Mouse (Mus musculus): ENCODE results near the gene Tomm40. TPM values are rescaled to one million over a fixed set of nuclear protein-coding genes. Genes with fewer than 3 reads are reported as not detected.
A peak's percentile ranks its signal among the peaks of the same experiment; 100 is the strongest.

The Tomm40 gene
- 244 and 285 TPM in 2 replicates for polyA plus RNA-seq (2016; fragmentation: Nextera tagmentation; extraction: Ambion mirVana)

DNA sequence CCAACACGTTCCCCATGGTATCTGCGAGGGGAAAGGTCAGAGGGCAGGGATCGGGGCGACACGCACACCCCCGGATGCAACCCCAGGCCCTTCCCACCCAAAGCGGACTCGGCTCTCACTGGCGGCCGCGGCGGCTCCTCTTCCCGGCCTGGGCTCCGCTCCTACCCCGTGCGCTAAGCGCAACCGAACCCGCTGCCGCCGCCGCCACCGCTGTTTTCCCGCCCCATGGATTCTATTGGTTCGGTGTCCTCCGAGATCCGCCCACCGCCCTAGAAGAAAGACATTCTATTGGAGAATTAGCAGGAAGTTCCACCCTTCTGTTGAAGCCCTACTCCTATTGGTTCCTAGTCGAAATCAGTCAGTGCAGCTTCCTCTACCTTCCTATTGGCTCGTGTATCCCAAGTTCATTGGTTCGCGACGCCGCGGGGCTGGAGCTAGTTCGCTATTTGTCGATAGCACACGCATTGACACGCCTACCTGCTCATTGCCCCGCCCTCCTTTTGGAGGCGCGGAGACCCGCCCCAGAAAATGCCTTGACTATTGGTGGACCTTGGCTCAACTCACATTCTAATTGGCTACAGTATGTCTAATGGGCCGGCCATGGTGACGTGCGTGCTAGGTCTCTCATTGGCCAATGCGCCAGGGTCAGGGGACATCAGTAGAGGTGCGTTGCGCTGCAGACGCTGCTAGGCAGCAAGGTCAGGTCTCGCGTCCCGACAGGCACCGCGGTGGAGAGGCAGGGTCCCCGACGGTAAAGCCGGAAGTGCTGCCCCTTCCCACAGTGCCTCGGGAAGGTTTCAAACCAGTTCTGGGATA lies at the start of gene Tomm40:
Tomm40 (minus strand) TSS at position 200 of the 816 bp plus-strand sequence.
- Histone ChIP-seq H3K9me3 (replicated peaks) (no peaks in the 10 kb centered on the region), H3K27me3 (ENCODE audit: low read depth, poor library complexity, severe bottlenecking) (no peaks in the 10 kb centered on the region), H3K4me1 (peaks cover 18% of the 10 kb centered on the region), H3K4me3 (peak within 1 kb of the TSS; percentile 99), H3K27ac (peak within 1 kb of the TSS; percentile 88), H3K36me3 (peaks cover 66% of the 10 kb centered on the region)
- WGBS: under 1% methylated on average over 59 of the region's 59 CpGs
- peak; percentile 94 for DNase-seq (ENCODE audit: low spot score)

DNA sequence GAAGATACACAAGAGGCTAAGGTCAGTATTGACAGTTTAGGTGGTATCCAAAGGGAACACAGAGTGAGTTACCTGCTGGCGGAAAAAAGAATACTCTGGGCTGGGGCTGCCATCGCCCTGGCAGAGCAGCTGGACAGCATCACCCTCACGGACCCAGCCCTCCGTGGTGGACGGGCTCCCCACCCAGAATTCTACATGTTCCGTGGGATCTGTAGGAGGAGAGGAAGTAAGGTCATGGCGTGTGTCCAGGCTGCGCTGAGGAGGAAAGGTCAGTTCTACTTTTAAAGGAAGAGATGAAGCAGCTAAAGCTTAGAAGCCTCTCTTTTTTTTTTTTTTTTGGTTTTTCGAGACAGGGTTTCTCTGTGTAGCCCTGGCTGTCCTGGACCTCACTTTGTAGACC lies 49.3 kb upstream of the Tomm40 start:
- no peaks in the 10 kb centered on the region for H3K9me3 ChIP-seq (replicated peaks)
- no peak overlapping the region for H3K27ac ChIP-seq
- H3K27me3 ChIP-seq (ENCODE audit: low read depth, poor library complexity, severe bottlenecking): peaks cover 16% of the 10 kb centered on the region
- peaks cover 11% of the 10 kb centered on the region for H3K4me1 ChIP-seq
- 94% methylated on average over 9 of the region's 9 CpGs for WGBS
- H3K36me3 ChIP-seq: peaks cover 9% of the 10 kb centered on the region
- no peak overlapping the region for H3K4me3 ChIP-seq
- no peak for DNase-seq (ENCODE audit: low spot score)

DNA sequence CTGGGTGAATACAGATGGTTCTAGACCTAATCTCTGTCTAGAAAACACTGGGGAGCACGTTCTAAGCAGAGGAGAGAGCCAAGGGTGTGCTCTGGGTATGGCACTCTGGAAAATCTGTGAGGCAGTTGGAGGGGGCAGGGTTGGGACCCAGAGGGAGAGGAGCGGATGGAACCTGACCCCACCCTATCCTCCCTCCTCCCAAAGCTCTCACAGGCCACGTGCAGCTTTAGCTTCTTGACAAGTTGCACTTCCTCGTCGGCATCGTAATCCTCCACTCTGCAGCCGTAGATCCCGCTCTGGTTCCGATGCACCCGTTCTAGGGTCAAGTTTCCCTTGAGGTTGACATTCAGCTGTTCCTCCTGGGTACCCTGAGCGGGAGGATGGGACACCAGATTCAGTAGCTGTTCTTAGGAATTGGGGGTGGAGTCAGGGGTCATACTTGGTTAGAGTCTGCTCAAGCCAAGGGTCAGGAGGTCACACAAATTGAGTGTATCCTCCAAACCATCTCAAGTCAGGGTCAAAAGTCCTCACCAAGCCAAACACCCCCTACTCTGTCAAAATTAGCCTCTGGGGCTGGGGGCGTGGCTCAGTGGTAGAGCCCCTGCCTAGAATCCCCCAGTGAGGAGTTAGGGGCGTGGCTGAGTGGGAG lies 48.7 kb upstream of the Tomm40 start:
- peaks cover 10% of the 10 kb centered on the region for H3K27me3 ChIP-seq (ENCODE audit: low read depth, poor library complexity, severe bottlenecking)
- no peak overlapping the region for H3K4me3 ChIP-seq
- no peak for DNase-seq (ENCODE audit: low spot score)
- H3K27ac ChIP-seq: no peak overlapping the region
- no peaks in the 10 kb centered on the region for H3K9me3 ChIP-seq (replicated peaks)
- H3K4me1 ChIP-seq: peaks cover 5% of the 10 kb centered on the region; the same call in 1 of the 2 replicates
- WGBS: 83% methylated on average over 13 of the region's 13 CpGs
- H3K36me3 ChIP-seq: peaks cover 9% of the 10 kb centered on the region

DNA sequence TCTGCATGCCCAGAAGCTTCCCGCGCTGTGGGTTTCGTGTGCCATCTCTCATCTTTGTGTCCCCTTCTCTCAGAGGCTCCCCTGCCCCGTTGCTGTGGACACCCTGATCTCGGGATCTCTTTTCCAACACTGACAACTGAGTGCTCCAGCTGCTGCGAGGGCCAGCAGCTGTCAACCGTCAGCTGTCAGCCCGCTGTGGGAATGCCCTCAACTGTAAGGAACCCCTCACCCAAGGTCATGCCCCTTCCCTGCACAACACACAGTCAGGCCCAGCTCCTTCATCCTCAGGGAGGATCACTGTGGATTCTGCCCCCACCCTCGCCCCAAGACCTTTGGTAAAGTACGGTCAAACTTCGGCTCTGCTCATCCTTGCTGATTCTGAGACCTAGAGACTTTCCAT lies 47.0 kb upstream of the Tomm40 start:
- DNase-seq (ENCODE audit: low spot score): no peak
- WGBS: 79% methylated on average over 11 of the region's 11 CpGs
- Histone ChIP-seq H3K36me3 (peaks cover 9% of the 10 kb centered on the region), H3K27ac (no peak overlapping the region), H3K4me1 (no peaks in the 10 kb centered on the region), H3K9me3 (replicated peaks) (no peaks in the 10 kb centered on the region), H3K4me3 (no peak overlapping the region), H3K27me3 (ENCODE audit: low read depth, poor library complexity, severe bottlenecking) (no peaks in the 10 kb centered on the region)

DNA sequence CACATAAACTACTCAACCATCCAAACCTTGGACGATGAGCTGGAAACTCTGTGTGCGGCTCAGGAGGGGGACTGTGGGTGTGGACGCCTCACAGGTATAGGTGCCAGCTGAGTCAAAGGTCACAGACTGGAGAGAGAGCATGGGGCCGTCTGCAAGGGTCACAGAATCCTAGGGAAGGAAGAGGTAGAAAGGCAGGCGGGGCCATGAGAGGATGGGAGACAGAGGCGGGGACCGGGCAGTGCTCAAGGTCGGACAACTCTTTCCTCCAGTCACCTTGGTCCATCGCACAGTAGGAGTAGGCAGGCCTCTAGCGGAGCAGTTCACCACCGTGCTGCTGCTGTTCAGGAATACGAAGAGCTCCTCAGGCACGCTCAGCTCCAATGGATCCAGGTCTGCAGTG lies 44.8 kb upstream of the Tomm40 start:
- Histone ChIP-seq H3K27me3 (ENCODE audit: low read depth, poor library complexity, severe bottlenecking) (no peaks in the 10 kb centered on the region), H3K9me3 (replicated peaks) (no peaks in the 10 kb centered on the region), H3K36me3 (peaks cover 9% of the 10 kb centered on the region), H3K4me3 (no peak overlapping the region), H3K4me1 (no peaks in the 10 kb centered on the region), H3K27ac (no peak overlapping the region)
- WGBS: 90% methylated on average over 13 of the region's 13 CpGs
- no peak for DNase-seq (ENCODE audit: low spot score)

DNA sequence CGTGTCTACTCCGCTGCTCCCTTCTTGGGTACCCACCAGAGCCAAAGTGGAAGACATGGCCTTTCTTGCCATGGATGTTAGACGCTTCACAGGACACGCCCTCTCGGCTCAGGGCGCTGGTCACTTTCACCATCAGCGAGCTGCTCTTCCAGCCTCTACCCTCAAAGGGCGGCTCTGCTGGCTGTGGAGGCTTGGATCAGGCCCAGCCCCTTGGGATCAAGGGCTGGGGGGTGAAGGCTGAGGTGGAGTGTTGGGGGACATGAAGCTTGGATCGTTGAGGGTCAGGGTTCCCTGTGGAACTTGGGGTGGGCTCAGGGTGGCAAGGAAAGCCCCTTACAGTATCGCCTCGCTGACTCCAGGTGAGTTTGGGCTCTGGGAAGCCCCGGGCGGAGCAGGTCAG lies 43.4 kb upstream of the Tomm40 start:
- H3K4me1 ChIP-seq: no peaks in the 10 kb centered on the region
- no peaks in the 10 kb centered on the region for H3K9me3 ChIP-seq (replicated peaks)
- no peak for DNase-seq (ENCODE audit: low spot score)
- H3K27ac ChIP-seq: no peak overlapping the region
- no peaks in the 10 kb centered on the region for H3K27me3 ChIP-seq (ENCODE audit: low read depth, poor library complexity, severe bottlenecking)
- 91% methylated on average over 13 of the region's 13 CpGs for WGBS
- H3K4me3 ChIP-seq: no peak overlapping the region
- H3K36me3 ChIP-seq: peaks cover 3% of the 10 kb centered on the region

DNA sequence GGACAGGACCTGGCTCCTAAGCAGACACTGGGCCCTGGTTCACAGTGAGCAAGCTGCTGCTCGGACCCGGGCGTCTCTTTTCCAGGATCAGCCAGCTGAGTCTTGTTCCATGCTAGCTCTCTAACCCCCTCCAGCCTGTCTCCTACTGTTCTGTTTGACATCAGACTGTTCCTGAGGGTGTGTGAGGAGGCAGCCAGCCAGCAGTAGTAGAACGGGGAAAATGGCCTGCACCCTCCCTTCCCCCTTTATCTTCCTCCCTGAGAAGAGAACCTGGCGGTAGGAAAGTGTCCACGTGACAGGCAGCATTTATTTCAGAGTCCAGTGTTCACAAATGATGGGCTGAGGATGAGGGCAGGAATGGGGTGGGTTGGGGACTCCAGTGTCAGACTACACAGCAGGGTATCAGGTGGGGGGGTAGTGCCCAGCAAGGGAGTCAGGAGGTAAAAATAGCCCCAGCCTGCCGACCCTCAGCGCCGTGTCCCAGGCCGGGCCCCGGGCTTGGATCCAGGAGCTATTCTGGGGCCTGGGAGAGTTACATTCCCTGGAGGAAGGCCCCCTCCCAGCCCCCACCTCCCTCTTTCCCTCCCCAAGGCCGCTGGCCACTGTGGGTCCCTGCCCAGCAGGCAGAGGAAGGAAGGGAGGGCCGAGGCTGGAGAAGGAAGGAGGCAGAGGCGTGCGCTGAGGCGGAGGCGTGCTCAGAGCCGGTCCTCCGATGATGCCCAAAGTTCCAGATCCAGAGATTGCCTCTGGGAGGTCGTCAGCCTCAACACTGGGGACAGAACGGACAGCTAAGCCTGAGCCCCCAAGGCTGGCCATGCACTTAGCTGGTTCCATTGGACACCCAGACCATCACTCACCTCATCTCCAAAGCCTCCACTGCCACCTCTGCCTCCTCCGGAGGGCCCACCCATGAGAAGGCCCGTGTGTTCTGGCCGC lies 40.9 kb upstream of the Tomm40 start:
- Histone ChIP-seq H3K27ac (no peak overlapping the region), H3K4me1 (no peaks in the 10 kb centered on the region), H3K4me3 (no peak overlapping the region), H3K27me3 (ENCODE audit: low read depth, poor library complexity, severe bottlenecking) (no peaks in the 10 kb centered on the region), H3K9me3 (replicated peaks) (no peaks in the 10 kb centered on the region), H3K36me3 (no peaks in the 10 kb centered on the region; the same call in 1 of the 2 replicates)
- 82% methylated on average over 23 of the region's 24 CpGs for WGBS
- DNase-seq (ENCODE audit: low spot score): no peak

DNA sequence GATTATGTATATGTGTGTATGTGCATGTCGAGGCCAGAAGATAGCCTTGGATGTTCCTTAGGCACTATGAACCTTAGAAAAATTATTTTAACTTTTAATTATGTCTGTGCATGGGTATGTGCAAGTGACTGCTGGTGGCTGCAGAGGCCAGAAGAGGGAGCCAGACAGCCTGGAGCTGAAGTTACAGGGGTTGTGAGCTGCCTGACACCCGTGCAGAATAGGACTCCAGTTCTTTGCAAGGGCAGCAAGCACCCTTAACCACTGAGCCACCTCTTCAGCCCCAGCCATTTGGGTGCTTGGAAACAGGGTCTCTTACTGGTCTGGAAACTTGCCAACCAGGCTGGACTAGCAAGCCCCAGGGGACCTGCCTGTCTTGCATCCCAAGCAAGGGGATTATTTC lies 39.8 kb upstream of the Tomm40 start:
- no peak for DNase-seq (ENCODE audit: low spot score)

DNA sequence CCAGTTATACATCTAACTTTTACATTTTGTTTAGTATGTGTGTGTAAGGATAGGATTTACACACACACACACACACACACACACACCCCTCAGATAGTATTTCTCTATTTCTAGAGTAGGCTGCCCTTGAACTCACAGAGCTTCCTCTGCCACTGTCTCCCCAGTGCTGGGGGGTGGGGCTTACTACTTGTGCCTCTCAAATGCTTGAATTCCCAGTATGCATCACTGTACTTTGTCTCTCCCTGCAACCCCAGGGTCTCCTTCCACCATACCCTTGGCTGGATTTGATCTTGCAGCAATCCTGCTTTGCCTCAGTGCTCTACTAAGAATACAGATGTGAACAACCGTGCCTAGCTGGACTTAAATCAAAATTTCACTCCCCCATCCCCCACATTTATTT lies 38.8 kb upstream of the Tomm40 start:
- Histone ChIP-seq H3K9me3 (replicated peaks) (no peaks in the 10 kb centered on the region), H3K4me1 (peaks cover 12% of the 10 kb centered on the region), H3K27ac (no peak overlapping the region), H3K4me3 (no peak overlapping the region), H3K27me3 (ENCODE audit: low read depth, poor library complexity, severe bottlenecking) (no peaks in the 10 kb centered on the region), H3K36me3 (no peaks in the 10 kb centered on the region; the same call in 1 of the 2 replicates)
- DNase-seq (ENCODE audit: low spot score): no peak
- 88% methylated on average over 1 of the region's 1 CpGs for WGBS

More for the DNA sequence above, 39.8 kb upstream of the Tomm40 start:
- 82% methylated on average over 2 of the region's 2 CpGs for WGBS
- Histone ChIP-seq H3K9me3 (replicated peaks) (no peaks in the 10 kb centered on the region), H3K4me3 (no peak overlapping the region), H3K4me1 (peaks cover 8% of the 10 kb centered on the region), H3K36me3 (no peaks in the 10 kb centered on the region; the same call in 1 of the 2 replicates), H3K27me3 (ENCODE audit: low read depth, poor library complexity, severe bottlenecking) (no peaks in the 10 kb centered on the region), H3K27ac (no peak overlapping the region)

DNA sequence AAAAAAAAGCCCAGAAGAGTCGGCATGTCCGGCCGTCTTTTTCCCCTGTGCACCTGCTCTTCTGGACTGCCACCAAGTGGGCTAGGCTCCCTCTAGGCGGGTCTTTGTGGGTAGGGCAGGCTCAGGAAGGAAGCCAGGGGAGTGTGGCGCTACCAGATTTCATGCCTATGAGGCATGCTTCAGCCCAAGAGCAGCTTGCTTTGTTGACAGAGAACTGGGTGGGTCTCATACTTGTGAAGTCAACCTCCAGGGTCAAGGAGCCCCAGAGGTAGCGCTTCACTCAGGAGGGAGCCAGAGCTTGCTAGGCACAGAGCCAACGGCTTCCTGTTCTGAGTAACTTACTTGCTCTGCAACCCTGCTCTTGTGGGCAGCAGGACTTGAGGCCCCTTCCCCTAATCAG lies 38.3 kb upstream of the Tomm40 start:
- H3K27ac ChIP-seq: no peak overlapping the region
- H3K27me3 ChIP-seq (ENCODE audit: low read depth, poor library complexity, severe bottlenecking): no peaks in the 10 kb centered on the region
- H3K4me1 ChIP-seq: peaks cover 14% of the 10 kb centered on the region
- DNase-seq (ENCODE audit: low spot score): no peak
- H3K4me3 ChIP-seq: no peak overlapping the region
- H3K9me3 ChIP-seq (replicated peaks): no peaks in the 10 kb centered on the region
- 85% methylated on average over 7 of the region's 7 CpGs for WGBS
- H3K36me3 ChIP-seq: no peaks in the 10 kb centered on the region; the same call in 1 of the 2 replicates

DNA sequence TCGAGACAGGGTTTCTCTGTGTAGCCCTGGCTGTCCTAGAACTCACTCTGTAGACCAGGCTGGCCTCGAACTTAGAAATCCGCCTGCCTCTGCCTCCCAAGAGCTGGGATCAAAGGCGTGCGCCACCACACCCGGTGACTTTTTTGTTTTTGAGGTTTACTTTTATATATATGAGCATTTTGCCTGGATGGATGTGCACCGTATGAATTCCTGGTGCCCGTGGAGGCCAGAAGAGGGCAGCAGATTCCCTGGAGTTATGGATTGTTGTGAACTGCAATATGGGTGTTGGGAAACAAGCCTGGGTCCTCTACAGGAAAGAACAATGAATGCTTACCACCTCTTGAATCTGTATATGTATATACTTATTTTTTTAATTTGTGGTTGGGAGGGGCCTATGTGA lies 37.4 kb upstream of the Tomm40 start:
- H3K4me1 ChIP-seq: peaks cover 23% of the 10 kb centered on the region
- H3K36me3 ChIP-seq: no peaks in the 10 kb centered on the region; the same call in 1 of the 2 replicates
- H3K27ac ChIP-seq: no peak overlapping the region
- H3K4me3 ChIP-seq: no peak overlapping the region
- H3K9me3 ChIP-seq (replicated peaks): no peaks in the 10 kb centered on the region
- 74% methylated on average over 8 of the region's 8 CpGs for WGBS
- no peak for DNase-seq (ENCODE audit: low spot score)
- H3K27me3 ChIP-seq (ENCODE audit: low read depth, poor library complexity, severe bottlenecking): no peaks in the 10 kb centered on the region

DNA sequence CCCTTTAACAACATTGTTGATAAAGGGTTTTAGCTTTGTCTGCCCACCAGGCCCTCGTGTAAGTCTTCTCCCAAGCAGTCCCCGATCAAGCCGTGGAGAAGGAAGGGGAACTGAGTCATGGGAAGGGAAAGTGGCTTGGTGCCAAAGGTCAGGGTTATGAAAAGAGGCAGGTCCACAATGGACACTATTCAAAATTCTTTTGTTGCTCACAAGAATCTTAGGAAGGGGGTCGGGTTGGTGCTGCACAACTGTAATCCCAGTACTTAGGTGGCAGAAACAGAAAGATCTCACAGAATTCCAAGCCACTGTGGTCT lies 35.8 kb upstream of the Tomm40 start:
- no peaks in the 10 kb centered on the region for H3K9me3 ChIP-seq (replicated peaks)
- H3K4me1 ChIP-seq: peaks cover 38% of the 10 kb centered on the region
- H3K4me3 ChIP-seq: no peak overlapping the region
- 0 out of 2 replicates have a peak, but pooled peaks cover under 1% of the 10 kb centered on the region for H3K36me3 ChIP-seq
- 68% methylated on average over 4 of the region's 4 CpGs for WGBS
- DNase-seq (ENCODE audit: low spot score): no peak
- H3K27me3 ChIP-seq (ENCODE audit: low read depth, poor library complexity, severe bottlenecking): no peaks in the 10 kb centered on the region
- H3K27ac ChIP-seq: no peak overlapping the region

Data from limb, embryonic 10.5 days (tissue).